Comparison of ENCODE assay signal across 1 mouse cellular context in genomic region chr11:61388012-61388411, GRCm38 (mm10).
TF ChIP-seq lines count a peak whose summit lies in the region.

No protein-coding gene starts in this region.

TF ChIP-seq in MEL, 35 proteins besides CTCF, POLR2A, EP300 and RAD21 (continued from another document):
- peak; percentile 92 for TF ChIP-seq SMC3 (IDR thresholded peaks at IDR 0.05; ENCODE audit: low read depth, low read length)
- TF ChIP-seq HCFC1 (IDR thresholded peaks at IDR 0.05; ENCODE audit: low read depth, low read length): 0 out of 2 replicates have a peak, but pooled peaks have one; percentile 28
TF ChIP-seq in MEL: peak in this region for 8.
